Mouse (Mus musculus) CH12.LX (cell line): Measurements from ENCODE around the gene Ntn1. TPM values are rescaled to one million over a fixed set of nuclear protein-coding genes. Genes with fewer than 3 reads are reported as not detected.

ENCODE experiments used
- DNase-seq: peaks from one replicate; pipeline ENCODE4 v3.0.0-alpha.2; 2013; ENCODE audit errors: extremely low read depth
- H3K27ac ChIP-seq: 2 replicates; pipeline ENCODE4 v1.5.1; 2012; ENCODE audit warnings: low read depth, mild to moderate bottlenecking, control low read depth, moderate library complexity; ENCODE audit not compliant: insufficient read depth
- H3K27me3 ChIP-seq: replicated peaks from 2 replicates; pipeline ENCODE3; 2012; ENCODE audit warnings: inconsistent platforms
- H3K36me3 ChIP-seq, 2 experiments: replicated peaks in 1 of 2; 2 replicates each; pipeline versions ENCODE3 to v1.6.1; 2012; ENCODE audit warnings: inconsistent platforms in 1 of 2, low read length in 1 of 2, mild to moderate bottlenecking in 1 of 2, mixed read lengths in 1 of 2, moderate library complexity in 1 of 2; ENCODE audit not compliant: control insufficient read depth in 1 of 2, insufficient read depth in 1 of 2
- H3K4me1 ChIP-seq, 2 experiments: 2 replicates each; pipeline ENCODE4 v1.6.1; 2012; ENCODE audit warnings: inconsistent platforms in 1 of 2, moderate library complexity in 1 of 2; ENCODE audit not compliant: insufficient read depth in 2 of 2, control insufficient read depth in 1 of 2
- H3K4me2 ChIP-seq: 2 replicates; pipeline ENCODE4 v1.6.1; 2012; ENCODE audit warnings: low read depth, mild to moderate bottlenecking, control low read depth; ENCODE audit not compliant: poor library complexity, insufficient read depth, severe bottlenecking
- H3K4me3 ChIP-seq, 3 experiments: fragments of 150-350 bp in 1 of 3; sonication (generic) in 1 of 3; replicated peaks in 1 of 3; 2 replicates each; pipeline versions ENCODE3 to v1.5.1; 2011 to 2012; ENCODE audit warnings: low read depth in 2 of 3, low read length in 2 of 3, mild to moderate bottlenecking in 2 of 3, moderate library complexity in 2 of 3, control low read depth in 1 of 3, improper control_type of control experiment in 1 of 3, inconsistent platforms in 1 of 3, mixed read lengths in 1 of 3; ENCODE audit not compliant: poor library complexity in 1 of 3
- H3K79me2 ChIP-seq: replicated peaks from 2 replicates; pipeline ENCODE4 v1.6.1; 2012; ENCODE audit warnings: mild to moderate bottlenecking, moderate library complexity; ENCODE audit not compliant: control insufficient read depth, poor library complexity, insufficient read depth, severe bottlenecking; ENCODE audit errors: extremely low read depth
- H3K9ac ChIP-seq: 2 replicates; pipeline ENCODE4 v1.6.1; 2012; ENCODE audit warnings: low read depth, mild to moderate bottlenecking, control low read depth, moderate library complexity; ENCODE audit not compliant: insufficient read depth
- H3K9me3 ChIP-seq: replicated peaks from 2 replicates; pipeline ENCODE3; 2012; ENCODE audit warnings: low read length, inconsistent platforms, mixed read lengths
- CHD2 ChIP-seq: IDR thresholded peaks from 2 replicates; pipeline ENCODE4 v1.6.1; 2011; ENCODE audit warnings: low read length, improper control_type of control experiment
- CTCF ChIP-seq, 2 experiments: IDR thresholded peaks in 1 of 2; conservative IDR thresholded peaks in 1 of 2; 2 replicates each; pipeline ENCODE4 v1.5.1; 2011 to 2012; ENCODE audit warnings: low read depth in 2 of 2, low read length in 2 of 2, improper control_type of control experiment in 1 of 2, inconsistent platforms in 1 of 2, mild to moderate bottlenecking in 1 of 2, moderate library complexity in 1 of 2
- E2F4 ChIP-seq: IDR thresholded peaks from 2 replicates; pipeline ENCODE4 v1.6.1; 2011; ENCODE audit warnings: low read depth, low read length, improper control_type of control experiment; ENCODE audit not compliant: insufficient replicate concordance
- ELF1 ChIP-seq: IDR thresholded peaks from 2 replicates; pipeline ENCODE4 v1.6.1; 2014; ENCODE audit warnings: low read depth, mild to moderate bottlenecking, inconsistent platforms, low read length, improper control_type of control experiment
- EP300 ChIP-seq: IDR thresholded peaks from 2 replicates; pipeline ENCODE4 v1.6.1; 2011; ENCODE audit warnings: low read length, improper control_type of control experiment
- JUND ChIP-seq: conservative IDR thresholded peaks from 2 replicates; pipeline ENCODE4 v1.6.1; 2011; ENCODE audit warnings: low read depth, low read length, improper control_type of control experiment
- KAT2A ChIP-seq: IDR thresholded peaks from 2 replicates; pipeline ENCODE4 v1.6.1; 2012; ENCODE audit warnings: low read length, improper control_type of control experiment, inconsistent platforms; ENCODE audit not compliant: insufficient replicate concordance
- MAFK ChIP-seq: IDR thresholded peaks from 2 replicates; pipeline ENCODE4 v1.6.1; 2011; ENCODE audit warnings: low read length, improper control_type of control experiment; ENCODE audit not compliant: insufficient replicate concordance
- MAX ChIP-seq: IDR thresholded peaks from 2 replicates; pipeline ENCODE4 v1.6.1; 2011; ENCODE audit warnings: low read length, improper control_type of control experiment
- MAZ ChIP-seq: IDR thresholded peaks from 2 replicates; pipeline ENCODE4 v1.6.1; 2012; ENCODE audit warnings: low read depth, mild to moderate bottlenecking, inconsistent platforms, low read length, improper control_type of control experiment, moderate library complexity
- MEF2A ChIP-seq: IDR thresholded peaks from 2 replicates; pipeline ENCODE4 v1.6.1; 2014; ENCODE audit warnings: low read depth, mild to moderate bottlenecking, inconsistent platforms, low read length, improper control_type of control experiment, borderline replicate concordance
- MYC ChIP-seq: IDR thresholded peaks from 2 replicates; pipeline ENCODE4 v1.6.1; 2011; ENCODE audit warnings: low read depth, mild to moderate bottlenecking, improper control_type of control experiment, low read length
- NRF1 ChIP-seq: IDR thresholded peaks from 2 replicates; pipeline ENCODE4 v1.6.1; 2014; ENCODE audit warnings: low read depth, mild to moderate bottlenecking, inconsistent platforms, low read length, improper control_type of control experiment, moderate library complexity
- PAX5 ChIP-seq: IDR thresholded peaks from 2 replicates; pipeline ENCODE4 v1.6.1; 2012; ENCODE audit warnings: low read length, inconsistent platforms, mixed read lengths
- POLR2A ChIP-seq: IDR thresholded peaks from 2 replicates; pipeline ENCODE4 v1.6.1; 2011; ENCODE audit warnings: low read depth, mild to moderate bottlenecking, improper control_type of control experiment, low read length
- RAD21 ChIP-seq: IDR thresholded peaks from 2 replicates; pipeline ENCODE4 v1.6.1; 2011; ENCODE audit warnings: low read depth, mild to moderate bottlenecking, low read length, improper control_type of control experiment, moderate library complexity
- RCOR1 ChIP-seq: conservative IDR thresholded peaks from 2 replicates; pipeline ENCODE4 v1.6.1; 2012; ENCODE audit warnings: low read depth, mild to moderate bottlenecking, inconsistent platforms, low read length, improper control_type of control experiment
- SIN3A ChIP-seq: IDR thresholded peaks from 2 replicates; pipeline ENCODE4 v1.6.1; 2012; ENCODE audit warnings: low read length, improper control_type of control experiment, inconsistent platforms
- TCF12 ChIP-seq: IDR thresholded peaks from 2 replicates; pipeline ENCODE4 v1.6.1; 2014; ENCODE audit warnings: low read depth, mild to moderate bottlenecking, inconsistent platforms, low read length, improper control_type of control experiment
- UBTF ChIP-seq: IDR thresholded peaks from 2 replicates; pipeline ENCODE4 v1.6.1; 2012; ENCODE audit warnings: low read depth, mild to moderate bottlenecking, inconsistent platforms, low read length, improper control_type of control experiment, moderate library complexity
- USF2 ChIP-seq: conservative IDR thresholded peaks from 2 replicates; pipeline ENCODE4 v1.6.1; 2011; ENCODE audit warnings: low read depth, low read length, improper control_type of control experiment
- ZKSCAN1 ChIP-seq: IDR thresholded peaks from 2 replicates; pipeline ENCODE4 v1.6.1; 2012; ENCODE audit warnings: low read depth, inconsistent platforms, low read length, improper control_type of control experiment, borderline replicate concordance
- ZMIZ1 ChIP-seq: IDR thresholded peaks from 2 replicates; pipeline ENCODE4 v1.6.1; 2012; ENCODE audit warnings: low read depth, mild to moderate bottlenecking, inconsistent platforms, low read length, improper control_type of control experiment
- dilution Hi-C: fragments of 300-500 bp; cut with MboI; formaldehyde crosslinking; loops from 2 replicates; pipeline ENCODE4 v1.14.3; 2020; ENCODE audit warnings: low sequenced_read_pairs; ENCODE audit not compliant: extremely low pct_unique_long_range_greater_than_20kb, extremely low pct_ligation_motif_present
- in situ Hi-C: fragments of 300-500 bp; cut with MboI; formaldehyde crosslinking; loops from 3 replicates; pipeline ENCODE4 v1.14.3; 2019; ENCODE audit warnings: low sequenced_read_pairs, low pct_ligation_motif_present, low pct_unique_long_range_greater_than_20kb, mixed read lengths
- polyA plus RNA-seq: library from polyadenylated mRNA; unstranded; fragments of >175 nt; gene quantifications from 2 replicates; pipeline ENCODE4 v1.2.1, GENCODE M21; 2012; ENCODE audit warnings: low read depth; ENCODE audit not compliant: insufficient read length
- total RNA-seq, 2 experiments: library from RNA; depleted of rRNA; stranded (reverse); fragments of 300-350 nt in 1 of 2; fragments of >200 nt in 1 of 2; gene quantifications; 2 replicates each; pipeline ENCODE4 v1.2.3; 2012 to 2014

The Ntn1 gene
- total and polyA plus RNA-seq, 3 experiments: 0.54 to 1.2 (median 0.59) TPM

DNA sequence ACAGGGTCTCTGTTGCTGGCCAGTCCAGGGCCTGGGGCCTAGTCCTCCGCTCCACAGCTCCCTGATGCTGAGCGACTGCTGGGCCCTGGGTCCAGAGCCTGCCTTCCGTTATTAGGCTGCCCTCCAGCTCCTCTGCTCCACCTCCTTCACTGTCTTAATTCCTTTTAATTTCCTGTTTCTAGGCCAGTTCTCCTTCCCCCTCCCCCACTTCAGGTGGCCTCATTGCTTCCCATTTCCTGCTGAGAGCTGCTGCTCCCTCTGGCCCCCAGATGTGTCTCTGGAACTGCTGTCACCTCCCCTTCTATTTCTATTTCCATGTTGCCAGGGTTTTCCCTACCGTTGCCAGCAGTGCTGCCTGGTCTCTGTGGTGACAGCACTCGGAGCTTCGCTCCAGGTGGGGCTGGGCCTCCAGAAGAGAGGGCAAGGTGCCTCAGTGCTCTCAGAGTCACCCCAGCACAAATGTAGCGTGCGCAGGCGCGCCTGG, 204.9 kb downstream of the Ntn1 start:
- dilution Hi-C loops (no loop called here), in situ Hi-C loops (no loop called here)
- H3K4me1 ChIP-seq: peaks cover 19 to 56% of the 10 kb centered on the region in 2 experiments
- H3K27me3 ChIP-seq: no peaks in the 10 kb centered on the region
- no peak overlapping the region for H3K4me3 ChIP-seq
- TF ChIP-seq KAT2A (no peak), MAFK (no peak), MAX (no peak), POLR2A (no peak), TCF12 (no peak), UBTF (no peak), RCOR1 (no peak), JUND (no peak), EP300 (no peak), ZMIZ1 (no peak), USF2 (no peak), MAZ (no peak)
- H3K79me2 ChIP-seq: no peaks in the 10 kb centered on the region
- no peak for DNase-seq
- H3K27ac ChIP-seq: no peak overlapping the region
- H3K9me3 ChIP-seq: no peaks in the 10 kb centered on the region
- peaks cover 0 to 25% of the 10 kb centered on the region in 2 experiments for H3K36me3 ChIP-seq
- H3K4me2 ChIP-seq: no peak overlapping the region
- no peak overlapping the region for H3K9ac ChIP-seq

DNA sequence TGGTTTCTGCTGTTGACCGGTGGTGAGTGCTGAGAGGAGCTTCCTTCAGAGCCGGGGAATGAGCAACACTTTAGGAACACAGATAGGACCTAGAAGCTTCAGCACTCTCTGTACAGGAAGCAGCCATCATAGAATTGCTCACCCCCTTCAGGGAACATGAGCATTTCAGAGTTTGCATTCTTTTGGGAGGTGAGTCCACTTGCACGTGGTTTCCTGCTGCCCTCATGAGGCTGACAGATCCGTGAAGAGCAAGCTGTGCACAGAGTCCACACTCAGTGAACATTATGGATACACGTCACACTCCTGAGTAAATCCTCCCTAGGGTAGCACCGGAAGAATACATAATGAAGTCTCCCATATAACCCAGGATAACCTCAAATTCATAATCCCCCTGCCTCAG, 205.5 kb downstream of the Ntn1 start:
- TF ChIP-seq RAD21: peak; percentile 15
- TF ChIP-seq CTCF (conservative IDR thresholded peaks at IDR 0.05 in 1 of 2, IDR thresholded peaks at IDR 0.05 in 1 of 2; ENCODE audit: low read depth in 2 of 2, low read length in 2 of 2): peak in 1 of 2 experiments; percentile 25; a peak in 2 of 4 replicates
- TF ChIP-seq NRF1: no peak

DNA sequence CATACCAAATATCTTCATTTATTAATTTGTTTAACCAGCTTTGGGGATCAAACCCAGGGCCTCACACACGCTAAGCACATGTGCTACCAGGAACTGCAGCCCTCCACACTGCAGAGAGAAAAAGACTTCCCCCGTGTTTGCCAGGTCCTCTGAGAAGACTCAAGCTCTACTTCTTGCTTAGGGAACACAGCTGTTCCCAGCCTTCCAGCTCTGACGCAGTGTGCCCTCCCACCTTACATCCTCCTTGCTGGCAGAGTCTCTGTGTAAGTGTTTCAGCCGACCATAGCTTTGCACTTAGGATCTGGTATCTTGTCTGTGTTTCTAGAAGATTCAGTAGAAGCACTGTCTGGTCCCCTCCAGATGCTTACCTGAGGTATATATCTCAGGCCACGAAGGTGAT, 209.8 kb downstream of the Ntn1 start:
- Histone ChIP-seq H3K27ac (no peak overlapping the region), H3K27me3 (no peaks in the 10 kb centered on the region), H3K9ac (no peak overlapping the region), H3K4me3 (no peak overlapping the region), H3K4me2 (no peak overlapping the region), H3K79me2 (no peaks in the 10 kb centered on the region), H3K36me3 (peaks cover 0 to 20% of the 10 kb centered on the region in 2 experiments), H3K9me3 (no peaks in the 10 kb centered on the region), H3K4me1 (peaks cover 0 to 22% of the 10 kb centered on the region in 2 experiments; a peak in 2 of 4 replicates)
- DNase-seq: no peak
- TF ChIP-seq TCF12: no peak
- no peak for TF ChIP-seq E2F4
- no peak for TF ChIP-seq MAFK
- no peak for TF ChIP-seq MAX
- no peak for TF ChIP-seq ZKSCAN1
- no peak for TF ChIP-seq USF2
- no peak for TF ChIP-seq NRF1
- no peak for TF ChIP-seq MYC
- TF ChIP-seq EP300: no peak
- TF ChIP-seq PAX5: no peak
- no peak for TF ChIP-seq RAD21
- no peak for TF ChIP-seq MEF2A
- TF ChIP-seq SIN3A: no peak
- no peak for TF ChIP-seq CHD2
- no peak for TF ChIP-seq ELF1
- dilution Hi-C loops: no loop called here
- in situ Hi-C loops: no loop called here

More for the DNA sequence above, 205.5 kb downstream of the Ntn1 start:
- DNase-seq: no peak
- Histone ChIP-seq H3K4me1 (peaks cover 14 to 54% of the 10 kb centered on the region in 2 experiments), H3K4me2 (no peak overlapping the region), H3K79me2 (no peaks in the 10 kb centered on the region), H3K27me3 (no peaks in the 10 kb centered on the region), H3K9me3 (no peaks in the 10 kb centered on the region), H3K27ac (no peak overlapping the region), H3K36me3 (peaks cover 0 to 25% of the 10 kb centered on the region in 2 experiments), H3K9ac (no peak overlapping the region), H3K4me3 (no peak overlapping the region)
- dilution Hi-C loops (no loop called here), in situ Hi-C loops (no loop called here)
